Mouse (Mus musculus): ENCODE measurements at regions not wholly inside any gene's neighbourhood (a gene's known extent, or its start where the extent isn't known, plus 50 kb on each side); places are given as distances from the start of the nearest gene placed in this dataset.

DNA sequence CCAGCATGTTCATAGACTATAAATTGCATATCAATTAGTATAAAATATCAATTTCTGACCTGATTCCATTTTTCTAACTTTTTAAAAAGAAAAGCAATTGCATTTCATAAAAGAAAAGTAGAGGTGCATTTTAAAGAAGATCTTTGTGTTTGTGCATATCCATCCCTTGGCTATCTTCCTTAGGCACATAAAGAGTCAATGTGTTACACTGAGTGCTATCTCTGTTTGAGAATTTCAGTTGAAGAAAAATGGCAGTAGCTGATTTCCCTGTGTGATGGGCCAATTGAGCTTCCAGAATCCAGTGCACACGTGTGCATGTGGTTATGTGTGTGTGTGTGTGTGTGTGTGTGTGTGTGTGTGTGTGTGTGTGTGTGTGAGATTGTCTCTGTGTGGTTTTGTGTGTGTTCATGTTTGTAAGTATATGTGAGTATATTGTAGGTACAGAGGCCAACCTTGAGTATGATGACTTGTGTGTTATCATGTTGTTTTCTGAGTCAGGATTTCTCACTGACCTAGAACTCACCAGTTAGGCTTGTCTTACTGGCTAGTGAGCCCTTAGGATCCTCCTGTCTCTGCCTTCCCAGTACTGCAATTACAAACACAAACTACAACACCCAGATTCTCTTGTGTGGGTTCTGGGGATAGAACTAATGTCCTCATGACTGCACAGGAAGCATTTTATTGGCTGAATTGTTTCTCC, 249.6 kb downstream of the Cdk5rap2 start:
- DNase-seq: no peak

DNA sequence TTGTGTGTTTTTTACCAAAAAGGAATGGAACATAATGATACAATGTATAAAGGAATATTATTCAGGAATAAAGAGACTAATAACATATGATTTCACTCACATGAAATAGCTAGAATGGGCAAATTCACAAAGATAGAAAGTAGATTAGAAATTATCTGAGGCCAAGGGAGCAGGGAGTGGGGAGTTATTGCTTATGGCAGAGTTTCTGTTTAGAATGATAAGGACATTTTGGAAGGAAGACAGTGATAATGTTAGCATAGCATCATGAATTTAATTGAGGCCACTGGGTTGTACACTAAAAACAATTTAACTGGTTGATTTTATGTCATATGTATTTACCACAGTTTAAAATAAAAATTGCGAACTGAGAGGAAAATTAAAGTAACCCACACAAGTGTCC, 250.2 kb downstream of the Cdk5rap2 start:
- no peak for DNase-seq

DNA sequence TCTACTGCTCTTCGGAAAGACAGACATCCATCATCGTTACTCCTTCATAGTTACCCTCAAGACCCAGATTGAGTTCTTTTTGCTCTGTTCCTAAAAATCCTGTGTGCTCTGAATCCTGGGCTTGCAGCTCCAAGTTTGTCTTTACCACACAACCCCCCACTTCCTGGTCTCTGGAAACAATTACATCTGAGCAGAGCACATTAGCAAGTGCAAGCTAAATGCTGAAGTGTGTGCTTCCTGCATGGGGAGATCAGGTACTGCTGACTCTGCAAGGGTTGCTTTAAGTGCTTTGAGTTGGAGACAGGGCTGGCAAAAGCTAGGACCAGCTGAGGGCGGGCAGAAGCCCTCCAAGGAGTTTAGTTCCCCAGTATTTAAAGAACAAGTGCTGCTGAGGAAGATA, 257.1 kb downstream of the Cdk5rap2 start:
- DNase-seq: peak; percentile 59

- DNase-seq: no peak
These were observed 301.2 kb downstream of the Cdk5rap2 start for GRCm38 (mm10) chr4:70109011-70109410.

GRCm38 (mm10) chr4:70105776-70106175, 304.5 kb downstream of the Cdk5rap2 start:
- no peak for DNase-seq

- no peak for DNase-seq
These were observed 312.9 kb downstream of the Cdk5rap2 start for GRCm38 (mm10) chr4:70097353-70097752.

DNA sequence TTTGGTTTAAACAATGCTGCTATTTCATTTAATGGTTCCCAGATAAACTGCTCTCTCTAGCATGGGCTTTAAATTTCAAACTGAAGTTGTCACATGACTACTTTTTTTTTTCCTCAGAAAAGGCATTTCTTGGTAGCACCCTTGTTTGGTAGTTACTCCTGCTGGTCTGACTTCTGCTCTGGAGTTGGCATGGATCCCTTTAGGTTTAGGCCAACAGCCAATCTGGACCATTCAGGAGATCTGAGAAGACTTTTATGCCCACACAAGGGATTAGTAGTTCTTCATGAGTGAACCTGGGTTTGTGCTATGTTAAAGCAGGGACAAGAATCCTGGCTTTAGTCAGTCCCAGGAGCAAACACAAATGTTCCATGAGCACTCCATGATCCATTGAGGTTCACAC, 332.0 kb downstream of the Cdk5rap2 start:
- no peak for DNase-seq

- DNase-seq: no peak
These were observed 347.7 kb downstream of the Cdk5rap2 start for GRCm38 (mm10) chr4:70062516-70062915.

GRCm38 (mm10) chr4:70058831-70059544, 351.3 kb downstream of the Cdk5rap2 start:
- no peak for DNase-seq

DNA sequence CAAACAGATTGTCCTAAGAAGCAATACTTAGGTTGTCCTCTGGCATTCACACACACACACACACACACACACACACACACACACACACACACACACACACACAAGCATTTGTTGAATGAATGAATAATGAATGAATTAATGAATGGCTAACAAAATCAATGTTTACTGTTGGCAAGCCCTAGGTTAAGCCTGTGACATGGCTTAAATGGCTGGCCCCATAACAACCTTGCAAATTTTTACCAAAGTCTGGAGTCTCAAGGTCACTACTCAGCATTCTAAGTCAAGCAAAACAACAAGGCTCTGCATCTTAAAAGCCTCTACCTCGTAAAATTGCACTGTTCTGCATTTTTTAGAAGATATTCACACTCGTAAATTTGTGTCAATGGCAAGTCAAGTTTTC, 357.1 kb downstream of the Cdk5rap2 start:
- no peak for DNase-seq

GRCm38 (mm10) chr4:70038241-70038640, 372.0 kb downstream of the Cdk5rap2 start:
- DNase-seq: no peak

DNA sequence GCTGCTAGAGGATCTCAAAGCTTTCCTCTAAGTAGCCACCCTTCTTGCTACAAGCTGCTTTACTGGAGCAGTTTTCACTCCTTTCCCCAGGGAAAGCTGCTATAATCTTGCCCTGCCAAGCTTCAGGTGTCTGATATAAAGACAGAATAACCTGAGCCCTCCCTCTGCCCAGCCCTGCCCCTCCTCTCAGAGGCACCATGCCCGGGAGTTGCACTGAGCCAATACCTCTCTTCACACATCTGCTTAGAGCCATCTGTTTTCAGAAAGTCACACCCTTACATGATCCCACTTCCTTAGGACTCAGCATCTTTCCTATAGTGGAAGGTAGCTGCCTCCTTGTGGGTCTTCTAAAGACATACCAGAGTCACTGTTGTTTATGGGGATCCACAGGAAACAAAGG, 374.3 kb downstream of the Cdk5rap2 start:
- no peak for DNase-seq

- no peak for DNase-seq
These were observed 377.7 kb downstream of the Cdk5rap2 start for GRCm38 (mm10) chr4:70032497-70032896.

DNA sequence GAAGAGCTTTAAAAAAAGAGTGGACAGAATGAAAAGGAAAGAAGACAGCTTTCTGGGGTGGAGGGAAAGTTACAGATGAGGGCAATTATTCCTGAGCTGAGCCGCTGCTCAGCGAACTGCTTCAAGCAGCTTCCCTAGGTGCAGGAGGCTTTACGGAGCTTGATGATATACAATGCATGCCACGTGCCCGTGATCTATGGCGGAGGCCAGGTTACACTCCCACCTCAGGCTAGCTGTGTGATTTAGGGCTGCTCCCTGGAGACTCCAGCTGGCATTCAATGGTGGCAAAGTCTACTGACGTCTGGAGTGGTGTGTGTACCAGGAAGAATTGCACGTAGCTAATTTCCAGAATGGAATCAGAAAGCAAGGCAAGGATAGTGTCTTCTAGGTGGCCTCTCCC, 383.4 kb downstream of the Cdk5rap2 start:
- DNase-seq: peak; percentile 9

DNA sequence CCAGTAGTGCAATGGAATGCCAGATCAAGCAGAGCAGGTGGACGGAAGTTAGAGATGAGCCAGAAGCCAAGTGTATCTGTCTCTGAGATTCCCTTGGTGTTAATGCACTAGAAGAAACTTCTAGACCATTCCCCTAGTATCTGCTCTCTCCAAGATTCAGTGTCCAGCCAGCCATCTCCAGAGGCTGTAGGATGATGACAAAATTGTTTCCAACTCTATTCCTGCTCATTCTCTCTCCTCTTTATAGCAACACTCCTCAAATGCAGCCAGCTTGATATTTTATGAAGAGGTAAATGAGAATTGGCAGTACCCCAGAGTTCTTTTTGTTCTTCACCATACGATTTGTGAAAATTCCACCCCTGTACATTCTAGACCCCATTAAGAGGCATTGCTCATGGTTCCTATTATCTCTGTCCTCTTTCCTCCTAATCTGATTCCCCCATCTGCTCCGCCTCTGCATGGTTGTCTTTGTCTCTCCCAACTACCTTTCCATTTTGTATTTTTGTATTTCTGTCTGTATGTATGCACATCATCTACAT, 385.3 kb downstream of the Cdk5rap2 start:
- DNase-seq: no peak

DNA sequence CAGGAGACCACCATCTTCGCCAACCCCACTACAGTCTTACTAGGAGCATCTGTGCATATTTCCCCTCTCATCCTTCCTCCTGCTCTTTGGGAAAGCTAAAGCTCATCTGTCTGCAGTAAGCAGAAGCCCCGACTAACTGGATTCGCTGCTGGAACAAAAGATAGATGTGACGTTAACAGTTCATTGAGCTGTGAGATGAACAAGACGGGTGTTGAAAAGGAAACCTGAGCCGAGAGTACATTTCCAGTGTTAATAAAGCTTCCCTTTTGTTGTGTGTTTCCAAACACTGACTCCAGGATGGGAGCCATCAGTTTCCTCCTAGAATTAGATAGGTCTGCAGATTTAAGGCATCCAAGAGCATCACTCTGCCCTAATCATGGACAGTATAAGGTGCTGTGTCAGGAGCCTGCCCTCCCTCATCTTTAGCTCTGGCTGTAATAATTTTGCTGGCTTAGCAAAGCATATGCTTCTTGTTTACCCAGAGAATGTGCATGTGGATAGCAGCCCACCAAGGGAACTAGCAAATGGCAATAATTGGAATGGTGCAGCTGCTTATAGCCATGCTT, 389.3 kb downstream of the Cdk5rap2 start:
- no peak for DNase-seq

- peak; percentile 5 for DNase-seq
These were observed 398.0 kb downstream of the Cdk5rap2 start for GRCm38 (mm10) chr4:70012220-70012580.

GRCm38 (mm10) chr4:70011491-70012219, 398.6 kb downstream of the Cdk5rap2 start:
- peak; percentile 11 for DNase-seq

GRCm38 (mm10) chr4:70010466-70010865, 399.8 kb downstream of the Cdk5rap2 start:
- DNase-seq: no peak

DNA sequence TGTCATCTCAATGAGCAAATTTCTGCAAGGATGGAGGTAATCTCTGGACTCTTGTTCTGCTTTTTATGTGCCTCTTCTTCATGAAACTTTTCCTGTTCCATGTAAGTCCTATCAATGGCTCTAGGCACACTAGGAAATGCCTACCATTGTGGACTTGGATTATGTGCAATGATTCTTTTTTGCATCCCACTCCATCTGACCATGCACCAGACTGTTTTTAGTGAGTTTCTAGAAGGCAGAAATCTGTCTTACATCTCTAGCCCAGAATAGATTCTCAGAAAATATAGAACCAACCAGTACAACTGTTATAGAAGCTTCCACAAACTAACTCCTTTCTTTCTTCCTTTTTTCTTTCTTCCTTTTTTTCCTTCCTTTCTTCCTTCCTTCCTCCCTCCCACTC, 405.3 kb downstream of the Cdk5rap2 start:
- DNase-seq: no peak

- no peak for DNase-seq
These were observed 417.0 kb downstream of the Cdk5rap2 start for GRCm38 (mm10) chr4:69993226-69993625.

DNA sequence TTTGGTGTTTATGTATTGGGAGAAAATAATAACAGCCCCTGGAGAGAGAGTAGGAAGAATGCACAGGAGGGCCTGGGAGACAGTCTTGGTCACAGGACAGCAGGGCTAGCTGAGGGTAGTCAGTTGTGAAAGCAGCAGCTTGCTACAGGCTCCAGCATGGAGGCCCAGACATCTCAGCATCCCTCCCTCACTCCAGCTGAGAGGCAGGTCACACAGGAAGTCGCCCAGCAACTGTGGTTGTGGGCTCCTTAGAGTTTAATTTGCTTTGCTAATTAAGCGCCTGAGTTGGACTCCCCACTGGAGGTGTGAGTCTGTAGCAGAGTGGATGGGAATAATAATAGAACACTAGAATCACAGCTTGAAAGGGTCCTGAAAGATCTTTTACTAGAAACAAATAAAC, 436.0 kb downstream of the Cdk5rap2 start:
- no peak for DNase-seq

DNA sequence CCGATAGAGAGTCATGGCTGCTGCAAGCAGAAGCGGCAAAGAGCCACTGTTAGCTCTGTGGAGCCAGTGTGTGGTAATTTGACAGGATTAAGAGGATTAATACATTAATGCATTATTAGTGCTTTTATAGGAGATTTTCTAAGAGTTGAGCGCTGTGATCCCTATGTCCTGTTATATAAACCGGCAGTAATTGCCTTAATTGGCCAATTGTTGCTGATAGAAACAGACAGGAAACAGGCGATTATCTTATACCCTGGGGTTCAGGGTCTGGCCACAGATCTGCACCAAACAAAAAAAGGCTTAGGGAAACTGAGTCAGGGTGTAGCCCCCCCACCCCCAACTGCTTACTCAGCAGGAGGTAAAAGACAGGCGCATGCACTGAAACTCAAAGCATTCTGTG, 436.7 kb downstream of the Cdk5rap2 start:
- no peak for DNase-seq

Data from embryo, embryonic 11 days (tissue).